Mouse (Mus musculus): ENCODE data around the gene Gm17087. TPM values are rescaled to one million over a fixed set of nuclear protein-coding genes. Genes with fewer than 3 reads are reported as not detected.

The Gm17087 gene
- not detected for polyA plus RNA-seq (2012; fragmentation: generic; extraction: Trizol)

DNA sequence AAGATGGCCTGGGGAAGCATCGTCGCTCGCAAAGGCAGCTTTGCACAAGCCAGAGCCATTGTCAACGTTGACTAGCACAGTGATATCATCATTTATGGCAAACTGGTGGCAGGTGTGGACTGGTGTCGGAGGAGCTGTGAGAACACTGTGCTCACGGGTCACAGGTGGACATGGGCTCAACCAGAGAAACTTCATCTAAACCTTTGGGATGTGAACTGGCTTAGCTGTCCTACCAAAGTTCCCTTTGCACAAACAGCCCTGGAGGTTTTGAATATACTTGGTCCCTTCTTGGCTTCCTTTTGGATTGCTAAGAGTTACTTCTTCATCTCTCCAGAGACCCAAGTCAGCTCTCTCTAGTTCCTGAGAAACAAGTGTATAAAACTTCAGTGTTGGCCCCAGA, at the start of gene Gm17087:
Gm17087 (minus strand) TSS at position 101 of the 400 bp plus-strand sequence.

GRCm38 (mm10) chr17:8525225-8525721, 41.5 kb downstream of the Gm17087 start, which contains the start of gene Pde10a:
Gene Pde10a, plus strand, starts transcription at chr17:8525372.

Other genes starting within 250 kb of the Gm17087 start
- under 1 TPM; 0.07 to 0.71 TPM for gene Prr18, start 229.5 kb downstream of the Gm17087 start, polyA plus RNA-seq (2012; fragmentation: generic; extraction: Trizol)
- gene T2, start 211.0 kb downstream of the Gm17087 start, polyA plus RNA-seq (2012; fragmentation: generic; extraction: Trizol) = under 1 TPM; 0.09 TPM
- under 1 TPM in 1 of 2 experiments, not detected in 1; 0.02 TPM for gene T, start 132.5 kb downstream of the Gm17087 start, polyA plus RNA-seq (2012; fragmentation: generic; extraction: Trizol)
- gene Pde10a, start 41.6 kb downstream of the Gm17087 start, polyA plus RNA-seq (2012; fragmentation: generic; extraction: Trizol) = under 1 TPM; 0.02 to 0.25 TPM